Mouse (Mus musculus) thymus, adult 18-20 months (tissue): ENCODE measurements around the gene Sh3bp4.
A peak's percentile ranks its signal among the peaks of the same experiment; 100 is the strongest.

Source experiments
- DNase-seq, 2 experiments: peaks; one replicate each; pipeline ENCODE4 v3.0.0; 2022; ENCODE audit warnings: mixed read lengths in 2 of 2

Gene Sh3bp4

GRCm38 (mm10) chr1:89094416-89094815, 24.2 kb downstream of the Sh3bp4 start:
- no peak for DNase-seq

DNA sequence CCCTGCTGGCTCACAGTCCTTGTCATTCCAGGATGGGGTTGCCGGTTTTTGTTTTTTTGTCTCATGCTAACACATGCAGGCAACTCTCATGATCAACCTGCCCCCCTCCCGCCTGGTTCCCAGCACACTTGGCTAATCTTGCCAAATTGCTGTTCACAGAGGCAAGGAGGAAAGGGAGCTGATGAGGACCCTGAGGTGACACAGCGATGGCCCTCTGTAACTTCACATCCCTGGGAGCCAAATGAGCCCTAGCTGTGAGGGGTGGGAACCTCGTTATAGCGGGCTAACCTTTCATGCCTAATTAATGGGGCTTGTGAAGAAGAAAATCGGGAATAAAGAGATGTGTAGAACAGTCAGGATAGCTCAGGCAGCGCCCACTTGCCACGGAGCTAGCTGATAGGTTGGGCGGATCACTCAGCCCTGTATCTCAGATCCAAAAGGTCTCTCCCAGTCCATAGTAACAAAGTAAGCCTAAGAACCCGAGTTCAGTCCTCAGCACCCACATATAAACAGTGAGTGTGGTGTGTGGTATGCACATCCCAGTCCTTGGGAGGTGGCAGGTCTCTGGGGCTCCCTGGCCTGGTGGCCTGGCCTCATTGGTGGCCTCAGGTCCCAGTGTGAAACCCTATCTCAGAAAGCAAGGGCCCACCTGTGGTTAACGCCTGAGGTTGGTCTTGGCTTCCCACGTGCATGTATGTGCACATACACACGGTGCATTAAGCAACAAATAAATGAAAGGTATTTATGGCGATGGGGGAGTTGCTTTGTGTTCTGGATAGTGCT, 25.6 kb downstream of the Sh3bp4 start:
- no peak for DNase-seq

- no peak for DNase-seq
These were observed 32.2 kb downstream of the Sh3bp4 start for GRCm38 (mm10) chr1:89102231-89103003.

GRCm38 (mm10) chr1:89103004-89103263, 32.7 kb downstream of the Sh3bp4 start:
- no peak for DNase-seq

DNA sequence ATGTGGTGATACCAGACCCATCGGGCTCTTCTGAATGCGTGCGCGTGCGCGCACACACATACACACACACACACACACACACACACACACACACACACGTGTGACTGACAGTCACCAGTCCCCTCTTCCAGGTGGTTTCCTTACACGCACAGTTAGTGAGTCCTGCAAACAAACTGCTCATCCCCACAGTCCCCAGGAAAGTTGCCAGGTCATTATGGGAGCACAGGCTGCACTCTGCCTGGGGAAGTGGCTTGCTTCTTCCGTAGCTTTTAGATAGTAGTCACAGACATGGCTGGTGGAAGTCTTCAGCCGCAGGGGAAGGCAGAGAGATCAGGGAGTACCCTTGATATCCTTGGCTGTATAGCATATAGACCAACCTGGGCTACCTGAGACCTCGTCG, 33.3 kb downstream of the Sh3bp4 start:
- no peak for DNase-seq

- DNase-seq, result no peak
These were observed 34.0 kb downstream of the Sh3bp4 start for GRCm38 (mm10) chr1:89104066-89104765.

GRCm38 (mm10) chr1:89105891-89106830, 35.9 kb downstream of the Sh3bp4 start:
- DNase-seq, result no peak

GRCm38 (mm10) chr1:89107466-89107865, 37.3 kb downstream of the Sh3bp4 start:
- DNase-seq, result no peak

DNA sequence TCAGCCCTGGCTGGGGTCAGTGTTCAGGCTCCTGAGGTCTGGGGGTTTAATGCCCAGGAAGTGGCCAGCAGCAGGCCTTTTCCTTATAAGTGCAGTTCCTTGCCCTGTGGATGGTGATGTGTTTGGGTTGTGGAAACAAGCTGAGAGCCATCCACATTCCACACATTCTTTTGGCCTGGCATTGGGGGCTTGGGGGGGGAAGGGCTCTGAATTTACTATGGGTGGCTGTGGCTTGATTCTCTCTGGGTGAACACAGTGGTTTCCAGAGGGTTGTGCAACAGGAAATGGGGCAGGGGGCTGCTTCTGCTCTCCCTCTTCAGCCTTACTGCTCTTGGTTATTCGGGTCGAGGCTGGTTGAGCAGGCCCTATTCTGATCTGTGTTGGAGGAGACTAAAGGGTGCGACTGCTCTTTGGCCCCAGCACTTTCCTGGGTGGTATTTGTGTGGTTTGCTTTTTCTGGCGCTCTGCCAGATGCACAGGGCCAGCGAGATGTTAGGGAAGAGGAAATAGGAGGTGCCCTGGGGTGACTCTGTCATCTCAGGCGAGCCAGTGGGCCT, 38.2 kb downstream of the Sh3bp4 start:
- DNase-seq, result peak in 1 of 2 experiments; percentile 13

- DNase-seq, result no peak
These were observed 39.6 kb downstream of the Sh3bp4 start for GRCm38 (mm10) chr1:89109767-89110166.

- DNase-seq, result no peak
These were observed 40.7 kb downstream of the Sh3bp4 start for GRCm38 (mm10) chr1:89110767-89111534.

DNA sequence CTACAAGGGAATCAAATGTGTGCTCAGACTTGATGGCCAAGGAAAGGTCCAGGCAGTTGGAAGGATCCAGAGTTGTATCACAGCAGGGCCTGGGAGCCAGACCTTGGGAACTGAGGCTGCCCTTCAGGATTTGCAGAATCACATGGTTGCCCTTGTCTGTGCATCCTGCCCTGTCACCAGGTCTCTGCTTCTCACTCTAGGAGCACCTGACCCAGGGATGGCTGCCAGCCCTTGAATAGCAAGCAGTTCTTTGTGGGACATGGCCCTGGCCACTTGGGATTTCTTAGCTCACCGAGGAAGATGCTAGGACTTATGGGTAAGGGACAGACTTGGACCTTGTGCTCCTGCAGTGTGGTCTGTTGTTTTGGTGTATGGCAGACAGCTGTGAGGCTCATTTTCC, 42.3 kb downstream of the Sh3bp4 start:
- no peak for DNase-seq

DNA sequence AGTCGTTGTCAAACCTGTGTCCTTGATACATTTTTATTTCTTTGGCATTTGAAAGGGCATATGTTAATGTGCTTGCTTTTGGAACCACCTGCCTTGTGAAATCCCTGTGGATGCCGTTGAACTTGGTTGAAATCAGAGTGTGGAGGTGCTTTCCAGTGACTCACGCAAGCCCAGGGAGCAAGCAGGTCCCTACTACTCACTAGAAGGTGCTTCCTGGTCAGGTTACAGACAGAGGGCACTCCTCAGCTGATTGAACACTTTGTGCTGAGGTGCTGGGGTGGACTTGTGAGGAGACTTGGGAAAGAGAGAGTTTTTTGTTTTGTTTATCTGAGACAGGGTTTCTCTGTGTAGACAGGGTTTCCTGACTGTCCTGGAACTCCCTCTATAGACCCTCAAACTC, 43.5 kb downstream of the Sh3bp4 start:
- DNase-seq, result no peak

DNA sequence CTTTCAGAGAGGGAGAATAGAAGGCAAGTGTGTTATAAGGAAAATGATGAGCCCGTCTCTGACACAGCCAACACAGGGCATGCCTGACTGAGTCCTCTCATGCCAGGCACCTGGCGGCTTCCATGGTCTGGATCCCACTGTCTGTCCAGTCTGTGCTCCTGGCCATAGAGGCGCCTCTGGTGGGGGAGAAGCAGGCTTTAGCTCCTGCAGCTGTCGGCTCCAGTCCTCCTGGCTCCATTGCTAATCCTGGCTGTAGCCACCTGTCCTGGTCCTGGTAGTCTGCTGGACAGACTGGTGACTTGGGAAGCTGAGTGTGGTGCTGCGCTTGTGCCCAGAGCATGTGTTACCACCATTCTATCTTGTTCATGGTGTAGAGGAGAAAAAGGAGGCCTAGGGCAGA, 46.8 kb downstream of the Sh3bp4 start:
- no peak for DNase-seq

DNA sequence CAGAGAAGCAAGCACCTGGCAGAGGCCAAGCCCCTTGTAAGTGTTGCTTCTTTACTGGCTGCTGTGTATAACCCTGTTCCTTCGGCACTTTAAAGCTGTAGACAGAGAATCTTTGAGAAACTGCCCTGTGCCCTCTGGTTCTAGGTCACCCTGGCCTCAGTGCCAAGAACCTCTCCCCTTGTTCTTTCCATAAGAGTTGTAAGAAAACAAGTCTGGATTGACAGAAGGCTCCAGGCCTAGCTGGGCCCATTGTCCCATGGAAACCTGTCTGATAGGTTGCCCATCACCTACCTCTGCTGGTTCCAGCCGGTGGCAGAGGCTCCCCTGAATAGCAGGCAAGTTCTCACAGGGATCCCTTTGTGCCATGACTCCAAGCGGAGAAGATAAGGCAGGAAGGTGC, 47.9 kb downstream of the Sh3bp4 start:
- DNase-seq, result no peak

DNA sequence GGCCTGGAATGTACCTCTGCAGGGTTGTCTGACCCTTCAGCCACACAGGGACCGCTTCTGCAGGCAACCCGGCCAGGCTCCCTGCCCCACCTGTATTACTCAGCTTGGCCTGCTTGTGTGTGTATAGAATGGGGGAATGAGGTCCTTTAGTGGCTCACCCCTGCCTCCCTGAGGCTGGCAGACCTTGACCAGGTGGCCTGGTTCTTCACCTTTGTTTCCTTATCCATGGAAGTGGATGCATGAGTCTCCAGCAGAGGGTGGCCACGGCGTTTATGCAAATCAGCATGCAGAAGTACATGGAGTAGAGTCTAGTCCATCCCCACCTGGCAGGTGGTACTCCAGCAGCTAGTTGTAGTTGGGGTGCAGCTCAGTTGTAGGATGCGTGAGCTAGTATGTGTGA, 48.6 kb downstream of the Sh3bp4 start:
- no peak for DNase-seq

DNA sequence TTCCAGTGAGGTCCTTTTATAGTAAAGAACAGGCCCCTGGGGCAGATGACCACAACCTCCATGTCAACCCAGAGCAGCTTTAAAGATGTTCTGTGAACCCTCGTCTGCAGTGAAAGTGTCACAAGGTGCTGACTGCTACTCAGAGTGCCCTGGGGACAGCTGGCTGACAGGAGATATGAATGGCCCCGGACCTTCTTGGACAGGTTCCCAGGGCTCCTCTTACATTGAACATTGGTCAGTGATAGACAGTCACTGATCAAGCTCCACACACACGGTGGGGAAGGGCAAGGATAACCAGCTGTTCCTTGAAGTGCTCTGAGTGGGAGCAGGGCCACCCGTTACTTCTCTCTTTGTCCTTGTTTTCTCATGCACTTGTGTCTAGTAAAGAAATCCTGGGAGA, 50.1 kb downstream of the Sh3bp4 start:
- DNase-seq, result no peak

DNA sequence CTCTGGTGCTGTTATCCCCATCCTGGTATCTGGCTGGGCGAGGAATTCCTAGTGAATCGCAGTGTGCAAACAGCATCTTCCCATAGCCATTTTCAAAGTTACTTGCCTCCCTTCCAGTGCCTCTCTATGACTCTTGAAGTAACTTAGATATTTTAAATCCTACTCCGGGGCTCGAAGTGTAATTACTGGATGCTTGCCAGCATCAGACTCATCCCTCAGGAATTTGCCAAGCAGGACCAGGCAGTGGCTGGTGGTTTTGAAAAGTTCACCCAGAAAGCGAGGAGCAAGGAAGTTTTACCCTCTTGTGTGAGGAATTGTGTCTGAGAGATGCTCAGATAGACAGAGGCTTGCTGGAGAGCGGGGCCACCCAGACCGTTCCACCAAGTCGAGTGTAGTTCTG, 51.3 kb downstream of the Sh3bp4 start:
- no peak for DNase-seq

- DNase-seq, result no peak
These were observed 52.2 kb downstream of the Sh3bp4 start for GRCm38 (mm10) chr1:89122376-89122775.

- no peak for DNase-seq
These were observed 53.9 kb downstream of the Sh3bp4 start for GRCm38 (mm10) chr1:89124076-89124475.

DNA sequence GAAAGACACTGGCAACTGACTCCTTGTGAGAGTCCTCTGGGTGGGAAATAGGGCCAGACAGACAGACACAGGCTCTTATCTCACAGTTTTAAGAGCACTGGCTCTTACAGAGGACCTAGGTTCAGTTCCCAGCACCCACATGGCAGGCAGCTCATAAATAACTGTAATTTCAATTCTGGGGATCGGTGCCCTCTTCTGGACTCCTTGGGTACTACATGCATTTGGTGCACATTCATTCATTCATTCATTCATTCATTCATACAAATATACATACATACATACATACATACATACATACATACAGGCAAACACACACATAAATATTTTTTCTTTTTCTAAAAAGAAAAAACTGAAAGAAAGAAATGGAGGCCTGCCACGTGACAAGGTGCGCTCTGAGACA, 56.9 kb downstream of the Sh3bp4 start:
- no peak for DNase-seq

- no peak for DNase-seq
These were observed 60.2 kb downstream of the Sh3bp4 start for GRCm38 (mm10) chr1:89130429-89130828.
